Mouse (Mus musculus) forebrain, embryonic 15.5 days (tissue): ENCODE results near the gene Zfp687. TPM values are rescaled to one million over a fixed set of nuclear protein-coding genes. Genes with fewer than 3 reads are reported as not detected.

ENCODE experiments used
- ATAC-seq: fragments of 200-750 bp; cut with Nextera tagmentation; replicated peaks from 2 replicates; pipeline ENCODE4 v1.8.0; 2017; ENCODE audit warnings: mild to moderate bottlenecking, moderate TSS enrichment, moderate library complexity
- H3K27ac ChIP-seq: fragments of 300-500 bp; sonication (generic); replicated peaks from 2 replicates; pipeline ENCODE4 v1.5.1; 2015; ENCODE audit warnings: mild to moderate bottlenecking, inconsistent platforms
- H3K27me3 ChIP-seq: fragments of 300-500 bp; sonication (generic); 2 replicates; pipeline ENCODE4 v1.6.1; 2015; ENCODE audit warnings: inconsistent platforms
- H3K36me3 ChIP-seq: fragments of 300-500 bp; sonication (generic); 2 replicates; pipeline ENCODE4 v1.6.1; 2015; ENCODE audit warnings: mild to moderate bottlenecking, inconsistent platforms
- H3K4me1 ChIP-seq: fragments of 300-500 bp; sonication (generic); 2 replicates; pipeline ENCODE4 v1.6.1; 2015; ENCODE audit warnings: inconsistent platforms
- H3K4me2 ChIP-seq: fragments of 300-500 bp; sonication (generic); replicated peaks from 2 replicates; pipeline ENCODE4 v1.6.1; 2015; ENCODE audit warnings: mild to moderate bottlenecking, inconsistent platforms
- H3K4me3 ChIP-seq: fragments of 300-500 bp; sonication (generic); 2 replicates; pipeline ENCODE4 v1.5.1; 2015; ENCODE audit warnings: mild to moderate bottlenecking, inconsistent platforms
- H3K9ac ChIP-seq: fragments of 300-500 bp; sonication (generic); replicated peaks from 2 replicates; pipeline ENCODE4 v1.6.1; 2015; ENCODE audit warnings: mild to moderate bottlenecking, inconsistent platforms
- H3K9me3 ChIP-seq: fragments of 300-500 bp; sonication (generic); 2 replicates; pipeline ENCODE4 v1.6.1; 2016; ENCODE audit warnings: inconsistent platforms
- WGBS: fragments of 180-500 bp; shearing (Covaris S2); methylation state at CpG from one replicate; pipeline ENCODE4 v1.1.7; 2015; ENCODE audit warnings: mixed read lengths; 5-methylcytosine and 5-hydroxymethylcytosine counted together
- polyA plus RNA-seq: library from polyadenylated mRNA; unstranded; fragments of >200 nt; fragmentation: Nextera tagmentation; extraction: Ambion mirVana; gene quantifications from 2 replicates; pipeline ENCODE4 v1.2.1, GENCODE M21; 2015

Zfp687 gene
- polyA plus RNA-seq: 22.4 and 23.0 TPM in 2 replicates

GRCm38 (mm10) chr3:95015337-95015872, at the start of gene Zfp687:
Zfp687 (minus strand) TSS chr3:95015448.
- Histone ChIP-seq H3K27me3 (no peaks in the 10 kb centered on the region), H3K36me3 (peaks cover 17% of the 10 kb centered on the region), H3K9me3 (no peaks in the 10 kb centered on the region), H3K4me2 (peak within 1 kb of the TSS; percentile 97), H3K27ac (peak within 1 kb of the TSS; percentile 96), H3K4me3 (peak within 1 kb of the TSS; percentile 74), H3K4me1 (peaks cover 29% of the 10 kb centered on the region), H3K9ac (peak within 1 kb of the TSS; percentile 67)
- peak; percentile 100 for ATAC-seq
- WGBS: 0% methylated on average over 37 of the region's 37 CpGs

- Histone ChIP-seq H3K9ac (no peak overlapping the region), H3K27ac (no peak overlapping the region), H3K27me3 (no peaks in the 10 kb centered on the region), H3K4me1 (no peaks in the 10 kb centered on the region), H3K36me3 (peaks cover 90% of the 10 kb centered on the region), H3K4me3 (no peak overlapping the region), H3K9me3 (no peaks in the 10 kb centered on the region), H3K4me2 (no peak overlapping the region)
- WGBS: 93% methylated on average over 4 of the region's 4 CpGs
- ATAC-seq: no peak
These were observed 48.5 kb upstream of the Zfp687 start for GRCm38 (mm10) chr3:95063741-95064140.

- 77% methylated on average over 8 of the region's 8 CpGs for whole genome bisulfite sequencing
- H3K4me2 ChIP-seq: no peak overlapping the region
- no peak overlapping the region for H3K4me3 ChIP-seq
- H3K27me3 ChIP-seq: no peaks in the 10 kb centered on the region
- ATAC-seq: no peak
- H3K36me3 ChIP-seq: peaks cover 53% of the 10 kb centered on the region
- H3K9ac ChIP-seq: no peak overlapping the region
- no peaks in the 10 kb centered on the region; the same call in 1 of the 2 replicates for H3K4me1 ChIP-seq
- H3K9me3 ChIP-seq: no peaks in the 10 kb centered on the region
- no peak overlapping the region for H3K27ac ChIP-seq
These were observed 42.8 kb upstream of the Zfp687 start for GRCm38 (mm10) chr3:95058078-95058477.

GRCm38 (mm10) chr3:95056275-95056674, 41.0 kb upstream of the Zfp687 start:
- no peak overlapping the region for H3K9ac ChIP-seq
- no peak overlapping the region for H3K4me2 ChIP-seq
- H3K36me3 ChIP-seq: peaks cover 37% of the 10 kb centered on the region
- H3K27ac ChIP-seq: no peak overlapping the region
- WGBS: 87% methylated on average over 7 of the region's 7 CpGs
- no peaks in the 10 kb centered on the region; the same call in 1 of the 2 replicates for H3K4me1 ChIP-seq
- no peak for ATAC-seq
- no peaks in the 10 kb centered on the region for H3K27me3 ChIP-seq
- no peaks in the 10 kb centered on the region for H3K9me3 ChIP-seq
- H3K4me3 ChIP-seq: no peak overlapping the region

DNA sequence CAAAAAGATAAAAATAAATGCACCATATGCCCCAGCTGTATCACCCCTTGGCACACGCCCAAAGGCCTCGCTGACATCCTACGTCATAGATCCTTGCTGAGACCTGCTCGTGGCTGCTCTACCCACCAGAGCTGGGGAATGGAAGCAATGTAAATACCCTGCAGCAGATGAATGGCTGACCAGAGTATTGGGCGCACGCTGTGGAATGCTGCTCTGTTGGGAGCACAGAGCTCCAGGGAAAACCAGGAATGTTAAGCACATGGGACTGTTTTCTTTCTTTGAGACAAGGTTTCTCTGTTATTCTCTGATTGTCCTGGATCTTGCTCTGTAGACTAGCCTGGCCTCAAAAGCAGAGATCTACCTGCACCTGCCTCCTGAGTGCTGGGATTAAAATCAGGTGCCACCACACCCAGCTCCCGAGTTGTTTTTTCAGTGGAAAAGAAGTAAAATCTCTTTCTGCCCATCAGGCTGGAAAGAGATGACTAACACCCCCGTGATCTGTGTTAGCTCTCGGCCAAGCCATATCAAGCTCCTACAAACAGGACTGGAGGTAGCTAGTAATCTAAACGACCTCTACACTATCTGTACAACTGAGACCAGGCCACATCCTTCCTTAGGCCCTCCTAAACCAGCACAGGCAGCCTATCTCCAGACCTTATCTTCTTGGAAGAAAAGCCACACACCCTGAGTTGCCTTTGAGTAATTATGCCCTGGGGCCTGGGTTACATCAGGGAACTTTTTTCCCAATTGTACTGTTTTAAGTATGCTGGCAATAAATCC, 39.4 kb upstream of the Zfp687 start:
- Histone ChIP-seq H3K4me3 (no peak overlapping the region), H3K4me1 (no peaks in the 10 kb centered on the region; the same call in 1 of the 2 replicates), H3K9me3 (no peaks in the 10 kb centered on the region), H3K9ac (no peak overlapping the region), H3K27me3 (no peaks in the 10 kb centered on the region), H3K4me2 (no peak overlapping the region), H3K27ac (0 out of 2 replicates have a peak overlapping the region, but pooled peaks have one; percentile 20), H3K36me3 (peaks cover 21% of the 10 kb centered on the region)
- ATAC-seq: no peak
- WGBS: 54% methylated on average over 10 of the region's 10 CpGs

DNA sequence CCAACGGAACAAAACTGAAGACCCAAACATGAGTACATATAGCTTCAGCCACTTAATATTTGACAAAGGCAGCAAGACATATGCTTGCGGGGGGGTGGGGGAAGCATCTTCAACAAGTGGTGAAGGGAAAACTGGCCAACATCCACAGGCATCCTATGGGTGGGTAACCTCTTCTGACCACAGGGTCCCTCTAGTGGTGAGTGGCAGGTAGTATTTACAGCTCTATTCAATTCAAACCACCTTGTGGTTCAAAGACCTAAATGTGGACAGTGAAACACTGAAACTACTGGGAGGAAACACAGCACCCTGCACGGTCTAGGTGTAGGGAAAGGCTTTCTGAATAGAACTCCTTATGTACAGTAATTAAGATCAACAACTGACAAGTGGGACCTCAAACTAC, 38.5 kb upstream of the Zfp687 start:
- Histone ChIP-seq H3K36me3 (peaks cover 12% of the 10 kb centered on the region), H3K4me3 (no peak overlapping the region), H3K9ac (no peak overlapping the region), H3K27ac (no peak overlapping the region), H3K4me1 (no peaks in the 10 kb centered on the region; the same call in 1 of the 2 replicates), H3K9me3 (no peaks in the 10 kb centered on the region), H3K27me3 (no peaks in the 10 kb centered on the region), H3K4me2 (no peak overlapping the region)
- 40% methylated on average over 3 of the region's 3 CpGs for WGBS
- ATAC-seq: no peak

DNA sequence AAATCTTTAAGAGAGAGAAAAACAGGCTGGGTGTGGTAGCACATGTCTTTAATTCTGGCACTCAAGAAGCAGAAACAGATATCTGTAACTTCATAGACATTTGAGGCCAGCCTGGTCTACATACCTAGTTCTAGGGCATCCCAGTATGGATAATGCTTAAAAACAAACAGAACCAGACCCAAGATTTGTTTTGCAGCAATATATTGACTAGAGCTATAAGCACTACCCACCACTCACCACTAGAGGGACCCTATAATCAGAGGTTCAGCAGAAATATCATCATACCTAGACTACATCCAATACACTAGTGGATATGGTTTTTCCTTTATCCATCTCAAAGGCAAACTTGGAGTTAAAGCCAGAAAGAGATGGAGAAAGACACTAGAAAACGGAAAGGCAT, 37.7 kb upstream of the Zfp687 start:
- ATAC-seq: no peak
- Histone ChIP-seq H3K27me3 (no peaks in the 10 kb centered on the region), H3K4me3 (no peak overlapping the region), H3K4me1 (no peaks in the 10 kb centered on the region; the same call in 1 of the 2 replicates), H3K4me2 (no peak overlapping the region), H3K9ac (no peak overlapping the region), H3K27ac (no peak overlapping the region), H3K36me3 (peaks cover 8% of the 10 kb centered on the region), H3K9me3 (no peaks in the 10 kb centered on the region)
- WGBS: 53% methylated on average over 1 of the region's 1 CpGs

- WGBS: 70% methylated on average over 3 of the region's 3 CpGs
- no peak for ATAC-seq
- H3K27ac ChIP-seq: no peak overlapping the region
These were observed 32.7 kb upstream of the Zfp687 start for GRCm38 (mm10) chr3:95047914-95048313.

GRCm38 (mm10) chr3:95046462-95047057, 31.3 kb upstream of the Zfp687 start:
- no peaks in the 10 kb centered on the region for H3K36me3 ChIP-seq
- ATAC-seq: no peak
- peaks cover 2% of the 10 kb centered on the region for H3K4me1 ChIP-seq
- no peaks in the 10 kb centered on the region for H3K9me3 ChIP-seq
- no peaks in the 10 kb centered on the region for H3K27me3 ChIP-seq
- H3K4me3 ChIP-seq: no peak overlapping the region
- H3K27ac ChIP-seq: no peak overlapping the region
- H3K4me2 ChIP-seq: no peak overlapping the region
- WGBS: 94% methylated on average over 11 of the region's 11 CpGs
- no peak overlapping the region for H3K9ac ChIP-seq

More at GRCm38 (mm10) chr3:95047914-95048313, 32.7 kb upstream of the Zfp687 start:
- Histone ChIP-seq H3K9me3 (no peaks in the 10 kb centered on the region), H3K4me3 (no peak overlapping the region), H3K27me3 (no peaks in the 10 kb centered on the region), H3K9ac (no peak overlapping the region), H3K4me1 (no peaks in the 10 kb centered on the region), H3K36me3 (no peaks in the 10 kb centered on the region), H3K4me2 (no peak overlapping the region)

DNA sequence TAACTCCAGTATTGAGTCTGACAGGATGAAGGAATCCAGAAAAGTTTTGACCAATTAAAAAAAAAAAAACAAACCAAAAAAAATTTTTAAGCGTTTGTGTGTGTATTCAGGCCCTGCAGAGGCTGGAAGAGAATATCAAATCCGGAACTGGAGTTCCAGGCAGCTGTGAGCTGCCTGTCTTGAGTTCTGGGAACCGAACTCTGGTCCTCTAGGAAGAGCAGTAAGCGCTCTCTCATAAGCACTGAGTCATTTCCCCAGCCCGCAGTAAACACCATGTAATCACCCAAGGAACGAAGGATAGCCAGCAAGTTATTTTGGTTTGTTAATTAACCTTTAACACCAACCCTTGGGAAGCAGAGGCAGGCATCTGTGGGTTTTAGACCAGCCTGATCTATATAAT, 28.0 kb upstream of the Zfp687 start:
- H3K9me3 ChIP-seq: no peaks in the 10 kb centered on the region
- H3K36me3 ChIP-seq: peaks cover 4% of the 10 kb centered on the region; the same call in 1 of the 2 replicates
- WGBS: 71% methylated on average over 6 of the region's 6 CpGs
- H3K4me2 ChIP-seq: 0 out of 2 replicates have a peak overlapping the region, but pooled peaks have one; percentile 46
- ATAC-seq: no peak
- H3K4me1 ChIP-seq: peaks cover 6% of the 10 kb centered on the region
- no peak overlapping the region for H3K27ac ChIP-seq
- H3K9ac ChIP-seq: no peak overlapping the region
- no peak overlapping the region for H3K4me3 ChIP-seq
- H3K27me3 ChIP-seq: no peaks in the 10 kb centered on the region

DNA sequence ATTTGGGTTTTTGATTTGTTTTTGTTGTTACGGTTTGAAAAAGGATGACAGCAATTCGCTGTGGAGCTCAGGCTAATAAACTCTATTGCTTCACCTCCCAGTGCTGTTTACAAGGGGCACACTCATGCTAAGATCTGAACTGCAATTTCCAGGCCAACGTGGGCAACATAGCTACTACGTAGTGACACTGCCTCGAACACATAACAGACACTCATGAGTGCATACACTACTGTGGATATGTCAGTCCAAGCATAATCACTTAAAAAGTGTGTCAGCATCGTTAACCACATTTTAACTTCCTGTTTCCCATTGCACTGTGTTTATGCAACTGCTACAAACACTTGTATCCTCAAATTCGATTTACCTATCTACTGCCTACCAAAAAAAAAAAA, 27.6 kb upstream of the Zfp687 start:
- H3K9ac ChIP-seq: peak overlapping the region; percentile 24; the same call in 1 of the 2 replicates
- peaks cover 4% of the 10 kb centered on the region; the same call in 1 of the 2 replicates for H3K36me3 ChIP-seq
- no peaks in the 10 kb centered on the region for H3K9me3 ChIP-seq
- peaks cover 6% of the 10 kb centered on the region for H3K4me1 ChIP-seq
- 29% methylated on average over 7 of the region's 7 CpGs for WGBS
- peak overlapping the region; percentile 51; the same call in 1 of the 2 replicates for H3K27ac ChIP-seq
- peak overlapping the region; percentile 60 for H3K4me3 ChIP-seq
- peak overlapping the region; percentile 46 for H3K4me2 ChIP-seq
- no peaks in the 10 kb centered on the region for H3K27me3 ChIP-seq
- ATAC-seq: peak; percentile 72
